Mouse (Mus musculus): ENCODE data around the gene Rbpms2. TPM values are rescaled to one million over a fixed set of nuclear protein-coding genes. Genes with fewer than 3 reads are reported as not detected.

Rbpms2 gene
- total RNA-seq, 2 experiments from 2014 or later: 29.7 to 30.8 TPM

GRCm38 (mm10) chr9:65696337-65696736 is 66.9 kb downstream of the Rbpms2 start:
- DNase-seq: peak; percentile 46 to 53

GRCm38 (mm10) chr9:65697356-65697755 is 67.9 kb downstream of the Rbpms2 start:
- no peak for DNase-seq

DNA sequence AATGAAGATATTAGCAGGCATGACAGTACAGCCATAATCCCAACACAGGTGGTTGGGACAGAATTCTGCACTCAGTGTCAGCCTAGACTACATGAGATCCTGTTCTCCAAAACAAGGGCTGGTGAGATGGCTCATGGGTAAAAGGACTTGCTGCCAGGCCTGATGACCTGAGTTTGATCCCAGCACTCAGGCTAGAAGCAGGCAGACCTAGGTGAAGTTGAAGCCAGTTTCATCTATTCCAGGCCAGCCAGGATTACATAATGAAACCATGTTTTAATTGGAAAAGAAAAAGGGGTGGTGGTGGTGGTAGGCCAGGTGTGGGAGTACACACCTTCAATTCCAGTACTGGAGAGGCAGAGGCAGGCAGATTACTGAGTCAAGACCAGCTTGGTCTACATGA is 68.5 kb downstream of the Rbpms2 start:
- DNase-seq: no peak

DNA sequence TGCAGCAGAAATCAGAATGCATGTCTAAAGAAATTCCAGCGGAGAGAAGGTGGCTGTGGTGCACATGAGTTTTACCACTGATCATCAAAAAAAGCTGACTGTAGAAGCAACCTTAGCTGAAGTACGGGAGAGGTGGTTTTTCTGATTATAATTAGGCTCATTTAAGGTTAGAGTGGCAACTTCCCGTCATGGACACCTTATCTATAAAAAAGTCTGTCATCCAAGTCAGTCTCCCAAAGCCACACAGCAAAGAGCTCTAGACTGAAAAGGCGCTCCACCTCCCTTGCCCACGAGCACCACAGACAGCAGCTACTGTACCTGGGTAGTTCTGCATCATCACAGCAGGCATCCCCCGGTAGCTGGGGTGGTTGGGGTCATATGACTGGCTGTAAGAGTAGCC is 71.1 kb downstream of the Rbpms2 start:
- no peak for DNase-seq

GRCm38 (mm10) chr9:65702286-65702685 is 72.8 kb downstream of the Rbpms2 start:
- DNase-seq: peak in 1 of 2 experiments; percentile 35

- DNase-seq: no peak
These were observed 73.8 kb downstream of the Rbpms2 start for GRCm38 (mm10) chr9:65703241-65703640.

DNA sequence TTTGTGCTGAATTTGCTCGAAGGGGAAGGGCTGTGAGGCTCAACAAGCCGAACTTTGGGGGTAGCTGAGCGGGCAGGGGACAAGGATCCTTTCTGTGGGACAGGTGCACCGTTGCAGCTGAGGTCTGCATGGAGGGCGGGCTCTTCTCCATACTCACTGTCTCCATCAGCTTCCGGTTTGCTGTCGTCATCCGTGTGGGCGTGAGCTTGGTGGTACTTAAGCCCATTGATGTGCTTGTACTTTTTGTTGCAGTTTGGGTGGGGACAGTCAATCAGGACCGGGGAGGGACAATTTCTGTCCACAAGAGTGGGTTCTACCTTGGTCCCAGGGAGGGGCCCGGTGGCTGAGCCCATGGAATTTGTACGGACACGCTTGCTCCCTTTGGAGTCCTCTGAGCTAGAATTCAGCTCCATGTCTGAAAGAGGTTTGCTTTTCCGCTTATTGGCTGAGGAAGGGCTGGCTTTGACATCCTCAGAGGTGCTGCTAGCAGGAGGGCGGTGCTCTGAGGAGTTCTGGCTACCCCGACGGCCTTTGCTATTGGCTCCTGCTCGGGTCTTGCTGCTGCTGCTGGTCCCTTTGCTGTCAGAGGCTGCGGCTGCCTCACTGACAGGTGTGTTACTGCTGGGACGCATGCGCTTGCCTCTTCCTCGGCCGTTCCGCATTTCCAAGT is 74.6 kb downstream of the Rbpms2 start:
- no peak for DNase-seq

Other genes starting within 250 kb of the Rbpms2 start
- gene Kbtbd13, start 238.0 kb upstream of the Rbpms2 start, total RNA-seq (2021): 1 to 10 TPM; 1.5 to 1.6 TPM
- 1 to 10 TPM; 5.6 to 6.4 TPM for gene Rasl12, start 231.1 kb upstream of the Rbpms2 start, total RNA-seq (2021)
- not detected for gene Slc51b, start 206.7 kb upstream of the Rbpms2 start, total RNA-seq (2021)
- gene Mtfmt, start 193.9 kb upstream of the Rbpms2 start, total RNA-seq (2021): 1 to 10 TPM; 6.3 to 6.9 TPM
- gene Spg21, start 168.7 kb upstream of the Rbpms2 start, total RNA-seq (2021): 10 to 100 TPM; 16.0 to 22.0 TPM
- not detected for gene Ankdd1a, start 109.5 kb upstream of the Rbpms2 start, total RNA-seq (2021)
- 1 to 10 TPM; 8.8 to 9.3 TPM for gene Plekho2, start 49.6 kb upstream of the Rbpms2 start, total RNA-seq (2021)
- gene Pif1, start 42.5 kb upstream of the Rbpms2 start, total RNA-seq (2021): not detected
- gene Oaz2, start 38.4 kb downstream of the Rbpms2 start, total RNA-seq (2021): 100 to 1,000 TPM; 201 to 238 TPM
- 10 to 100 TPM; 19.2 to 22.4 TPM for gene Zfp609, start 197.9 kb downstream of the Rbpms2 start, total RNA-seq (2021)

All from heart, adult 18-20 months (tissue).